Mouse (Mus musculus): Measurements from ENCODE around the gene Tmub2.

GRCm38 (mm10) chr11:102315690-102316571, 31.2 kb downstream of the Tmub2 start:
- TF ChIP-seq GATA1 (IDR thresholded peaks at IDR 0.05; ENCODE audit: borderline replicate concordance, low read length), result no peak
- no peak for TF ChIP-seq FLI1 (IDR thresholded peaks at IDR 0.05; ENCODE audit: low read length)
